Mouse (Mus musculus) yolk sac, embryonic 10.5 days (tissue): ENCODE data around the gene Ick.
"Not testable (repeated sequence)": the region's sequence is repeated elsewhere in the genome, so short reads cannot be mapped to it uniquely, and the experiment has no call there.

ENCODE experiments used
- DNase-seq: peaks from one replicate; pipeline ENCODE4 v3.0.0-alpha.2; 2017; ENCODE audit warnings: low spot score

Gene Ick

DNA sequence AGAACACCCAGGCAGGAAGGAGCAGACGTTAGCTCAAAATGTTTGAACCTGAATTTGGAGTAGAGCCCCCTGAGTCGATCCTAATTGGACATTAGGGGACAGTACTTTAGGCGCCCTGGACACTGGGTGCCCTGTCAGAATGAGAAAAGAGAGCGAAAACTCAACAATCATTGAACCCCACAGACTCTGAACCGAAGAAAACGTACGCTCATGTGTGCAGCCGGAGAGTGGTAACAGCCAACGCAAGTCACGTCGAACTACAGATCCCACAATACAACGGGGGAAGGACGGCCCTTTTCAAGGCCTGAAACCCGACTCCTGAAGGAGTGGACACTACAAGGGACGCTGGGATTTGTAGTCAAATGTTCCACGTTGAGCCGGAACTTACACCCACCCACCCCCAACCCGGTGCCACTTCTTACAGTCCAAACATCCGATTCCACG, at the start of gene Ick, which contains the start of gene Fbxo9:
Gene Ick (plus strand): TSS at position 397 of the 444 bp plus-strand sequence.
Gene Fbxo9 (minus strand): TSS at position 270 of the 444 bp plus-strand sequence.
- peak; percentile 93 for DNase-seq

DNA sequence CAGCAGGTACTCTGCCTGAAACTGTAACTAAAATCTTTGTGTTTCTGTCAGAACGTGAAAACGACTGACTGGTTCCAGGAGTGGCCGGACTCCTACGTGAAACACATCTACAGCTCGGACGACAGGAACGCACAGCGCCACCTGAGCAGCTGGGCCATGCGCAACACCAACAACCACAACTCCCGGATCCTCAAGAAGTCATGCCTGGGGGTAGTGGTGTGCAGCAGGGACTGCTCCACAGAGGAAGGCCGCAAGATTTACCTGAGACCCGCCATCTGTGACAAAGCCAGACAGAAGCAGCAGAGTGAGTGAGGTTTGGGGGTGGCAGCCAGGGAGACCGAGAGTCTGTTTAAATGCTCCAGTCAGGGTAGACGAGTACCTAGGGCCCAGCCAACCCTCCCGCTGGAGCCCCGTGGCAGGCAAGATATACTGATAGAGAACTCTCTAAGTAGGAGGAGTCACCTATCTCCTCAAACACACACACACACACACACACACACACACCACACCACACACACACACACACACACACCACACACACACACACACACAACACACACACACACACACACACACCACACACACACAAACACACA, 49.4 kb upstream of the Ick start:
- DNase-seq = no peak

DNA sequence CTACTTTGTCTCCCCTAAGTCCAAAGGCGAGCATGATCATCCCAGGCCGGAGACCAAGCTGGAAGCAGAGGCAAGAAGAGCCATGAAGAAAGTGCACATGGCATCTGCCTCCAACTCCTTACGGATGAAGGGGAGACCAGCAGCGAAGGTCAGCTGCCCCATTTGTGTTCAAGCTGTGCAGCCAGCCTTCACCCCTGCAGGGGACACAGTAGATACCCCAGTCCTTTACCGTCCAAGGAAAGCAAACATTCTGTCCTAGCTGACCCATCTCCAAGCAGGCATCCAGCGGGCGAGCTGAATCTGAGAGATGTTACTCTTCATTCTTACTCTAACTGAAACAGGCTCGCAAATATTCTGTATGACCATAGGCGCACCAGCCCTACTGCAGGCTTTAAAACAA, 46.6 kb upstream of the Ick start:
- no peak for DNase-seq

DNA sequence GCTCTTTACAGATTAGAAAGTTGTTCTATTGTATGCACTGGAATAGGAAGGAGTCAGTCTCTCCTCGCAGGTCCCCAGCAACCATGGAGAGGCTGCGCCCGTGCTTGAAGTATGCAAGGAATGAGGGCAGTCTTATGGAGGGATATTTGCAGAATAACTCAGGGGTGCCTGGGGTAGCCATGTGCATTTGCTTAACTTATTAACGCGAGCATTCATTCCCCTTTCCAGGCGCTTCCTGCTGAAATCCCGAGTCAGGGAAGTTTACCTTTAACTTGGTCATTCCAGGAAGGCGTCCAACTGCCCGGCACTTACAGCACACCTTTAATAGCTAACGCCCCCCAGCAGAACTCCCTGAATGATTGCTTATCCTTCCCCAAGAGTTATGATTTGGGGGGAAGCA, 44.9 kb upstream of the Ick start:
- DNase-seq = peak; percentile 48

DNA sequence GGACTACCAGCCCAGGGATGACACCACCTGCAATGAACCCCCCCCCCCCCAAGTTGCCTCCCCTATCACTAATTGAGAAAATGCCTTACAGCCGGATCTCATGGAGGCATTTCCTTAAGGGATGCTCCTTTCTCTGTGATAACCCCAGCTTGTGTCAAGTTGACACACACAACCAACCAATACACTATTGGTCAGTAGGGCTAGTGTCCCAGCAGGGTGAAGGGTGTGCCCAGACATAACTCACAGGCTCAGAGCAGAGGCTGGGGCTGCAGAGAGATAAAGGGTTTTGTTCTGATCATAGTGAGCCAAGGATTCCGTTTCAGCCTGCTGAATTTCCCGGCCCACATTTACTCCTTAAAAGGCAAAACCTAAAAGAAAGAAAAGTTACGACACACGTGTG, 38.5 kb upstream of the Ick start:
- no peak for DNase-seq

DNA sequence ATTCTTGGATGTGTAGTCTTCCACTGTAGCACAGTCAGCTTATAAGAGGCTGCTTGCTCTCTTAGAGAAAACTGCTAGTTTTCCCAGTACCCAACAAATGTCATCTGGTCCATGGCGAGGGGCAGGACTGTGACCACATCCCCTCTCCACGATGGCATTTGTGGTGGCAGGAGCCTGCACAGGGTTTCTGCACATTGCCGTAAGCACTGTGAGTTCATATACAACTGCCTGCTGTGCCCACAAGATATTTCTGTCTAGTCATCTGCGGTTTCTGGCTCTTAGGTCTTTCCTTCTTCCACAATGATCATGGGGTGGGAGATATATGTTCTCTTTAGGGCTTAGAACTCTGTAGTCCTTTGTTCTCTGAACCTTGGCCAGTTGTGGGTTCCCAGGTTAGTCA, 37.4 kb upstream of the Ick start:
- no peak for DNase-seq

DNA sequence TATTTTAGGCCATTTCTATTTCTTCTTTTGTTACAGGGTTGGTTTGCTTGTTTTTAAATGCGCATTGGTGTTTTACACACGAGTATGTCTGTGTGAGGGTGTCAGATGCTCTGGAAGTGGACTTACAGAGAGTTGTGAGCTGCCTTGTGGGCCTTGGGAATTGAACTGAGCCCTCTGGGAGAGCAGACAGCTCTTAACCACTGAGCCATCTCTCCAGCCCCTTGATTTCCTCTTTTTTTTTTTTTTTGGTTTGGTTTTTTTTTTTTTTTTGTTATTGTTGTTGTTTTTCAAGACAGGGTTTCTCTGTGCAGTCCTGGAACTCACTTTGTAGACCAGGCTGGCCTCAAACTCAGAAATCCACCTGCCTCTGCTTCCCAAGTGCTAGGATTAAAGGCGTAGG, 35.7 kb upstream of the Ick start:
- not testable (repeated sequence) for DNase-seq

DNA sequence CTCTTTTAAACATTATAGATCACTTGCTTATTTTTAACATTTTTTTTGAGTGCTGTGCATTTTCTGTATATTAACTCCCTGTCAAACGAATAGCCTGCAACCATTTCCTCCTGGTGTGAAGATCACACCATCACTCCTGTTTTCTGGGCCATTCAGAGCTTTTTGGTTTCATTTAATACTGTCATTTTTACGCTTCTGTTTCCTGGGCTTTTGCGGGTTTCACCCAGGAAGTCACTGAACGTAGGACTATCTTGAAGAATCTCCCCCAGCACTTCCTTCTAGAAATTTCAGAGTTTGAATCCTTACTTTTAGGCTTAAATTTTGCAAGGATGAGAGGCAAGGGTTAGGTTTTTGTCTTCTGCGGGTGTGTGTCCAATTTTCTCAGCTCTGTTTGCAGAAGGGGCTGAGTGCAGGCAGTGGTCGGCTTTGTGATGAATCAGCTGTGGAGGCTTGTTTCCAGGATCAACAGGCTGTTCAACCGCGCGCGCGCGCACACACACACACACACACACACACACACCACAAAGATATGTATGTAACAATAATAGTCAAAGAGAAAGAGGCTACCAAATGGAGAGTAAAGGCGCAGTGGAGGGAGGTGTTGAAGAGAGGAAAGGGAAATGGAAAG, 35.2 kb upstream of the Ick start:
- DNase-seq = no peak

DNA sequence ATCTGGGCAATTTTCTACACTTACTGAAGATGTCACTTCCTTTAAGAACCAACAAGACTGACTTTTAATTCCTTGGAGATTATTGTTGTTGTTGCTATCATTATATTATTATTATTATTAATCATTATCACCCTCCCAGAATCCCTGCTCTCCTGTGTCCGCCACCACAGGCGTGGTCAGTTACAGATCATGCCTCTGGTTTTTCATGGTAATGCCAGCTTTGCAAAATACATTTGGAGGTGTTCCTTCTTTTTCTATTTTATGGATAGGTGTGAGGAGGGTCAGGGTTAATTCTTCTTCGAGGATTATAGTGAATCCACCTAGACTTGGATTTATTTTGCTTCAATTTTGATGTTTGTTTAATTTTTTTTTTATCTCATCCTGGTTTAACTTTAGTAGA, 33.7 kb upstream of the Ick start:
- DNase-seq = no peak

DNA sequence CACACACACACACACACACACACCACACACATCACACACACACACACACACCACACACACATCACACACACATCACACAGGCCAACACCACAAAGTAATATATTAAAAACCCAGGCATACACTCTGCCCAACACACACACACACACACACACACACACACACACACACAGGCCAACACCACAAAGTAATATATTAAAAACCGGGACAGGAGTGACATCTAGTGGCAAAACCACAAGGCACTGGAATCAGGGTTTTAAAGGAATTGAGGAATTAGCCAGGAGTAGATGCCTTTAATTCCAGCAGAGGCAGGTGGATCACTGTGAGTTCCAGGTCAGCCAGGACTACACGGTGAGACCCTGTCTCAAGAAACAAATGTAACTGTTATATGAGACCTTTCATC, 30.8 kb upstream of the Ick start:
- DNase-seq = no peak

DNA sequence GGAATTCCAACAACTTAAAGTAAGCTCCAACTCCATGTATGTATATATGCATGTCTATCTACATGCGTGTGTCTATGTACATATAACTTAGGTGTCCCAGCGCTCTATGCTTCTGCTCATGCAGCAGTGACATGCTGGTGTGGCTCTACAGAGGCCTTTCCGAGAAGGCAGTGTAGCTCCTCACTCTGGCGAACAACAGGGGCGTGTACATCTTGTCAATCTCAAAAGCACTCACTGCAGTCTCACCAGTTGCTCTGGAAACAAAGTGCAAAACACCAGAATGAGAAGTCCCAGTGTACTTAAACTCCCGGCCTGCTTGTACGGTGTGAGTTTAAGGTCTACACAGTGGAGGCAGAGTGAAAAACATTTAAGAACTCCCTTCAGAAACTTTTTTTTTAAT, 27.2 kb upstream of the Ick start:
- DNase-seq = no peak

DNA sequence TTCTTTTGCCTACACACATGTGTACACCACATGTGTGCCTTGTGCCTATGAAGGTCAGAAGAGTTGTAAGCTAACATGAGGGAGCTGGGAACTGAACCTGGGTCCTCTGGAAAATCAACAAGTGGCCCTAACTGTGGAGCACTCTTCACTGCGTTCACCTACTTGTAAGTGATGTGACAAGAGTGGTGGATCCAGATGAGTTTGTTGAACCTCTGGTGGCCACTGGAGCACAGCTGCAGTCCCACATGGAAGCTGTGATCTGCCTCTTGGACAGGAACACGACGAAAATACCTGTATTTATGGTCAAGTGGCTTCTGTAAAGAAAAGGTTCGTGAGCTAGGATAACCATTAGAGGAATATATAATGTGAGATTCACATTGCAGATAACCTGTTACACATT, 24.7 kb upstream of the Ick start:
- no peak for DNase-seq

DNA sequence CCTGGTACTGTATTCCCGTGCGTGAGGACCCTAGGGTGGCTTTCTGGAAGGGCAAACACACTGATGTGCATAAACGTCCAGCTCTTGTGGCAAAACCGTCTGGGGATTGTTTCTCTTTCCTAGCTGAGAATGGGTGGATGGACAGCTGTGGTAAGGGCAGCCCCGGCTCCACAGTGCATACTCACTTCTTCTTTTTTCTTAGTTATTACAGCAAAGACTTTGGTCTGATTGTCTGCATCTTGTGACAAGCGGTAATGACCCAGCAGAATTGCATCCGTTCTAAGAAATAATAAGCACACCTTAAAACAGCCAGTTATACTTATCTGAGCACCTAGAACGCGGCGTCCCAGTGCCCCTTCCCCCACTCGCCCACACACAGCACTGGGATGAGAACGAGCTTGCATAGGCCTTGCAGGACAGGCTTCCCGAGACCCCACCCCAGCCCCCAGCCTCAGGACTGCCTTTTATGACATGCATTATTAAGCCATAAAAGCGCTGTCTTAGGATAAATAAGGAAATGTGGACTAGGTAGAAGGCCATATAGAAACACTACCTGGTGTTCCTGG, 23.2 kb upstream of the Ick start:
- no peak for DNase-seq

DNA sequence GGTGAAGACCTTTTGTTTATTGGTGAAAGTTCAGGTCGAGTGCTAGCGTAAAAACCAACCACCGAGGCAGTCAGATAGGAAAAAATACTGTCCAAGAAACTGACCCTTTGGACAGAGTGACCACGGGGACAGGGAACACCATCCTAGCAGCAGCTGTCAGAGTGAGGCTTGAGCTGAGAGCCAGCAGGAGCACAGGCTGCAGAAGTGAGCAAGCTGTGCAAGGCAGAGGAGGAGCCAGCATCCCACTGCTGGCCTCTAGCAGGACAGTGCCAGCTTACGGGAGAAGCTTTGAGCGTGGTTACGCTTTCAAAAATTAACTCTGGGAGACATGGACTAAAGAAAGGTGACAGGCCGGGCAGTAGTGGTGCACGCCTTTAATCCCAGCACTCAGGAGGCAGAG, 21.2 kb upstream of the Ick start:
- no peak for DNase-seq

DNA sequence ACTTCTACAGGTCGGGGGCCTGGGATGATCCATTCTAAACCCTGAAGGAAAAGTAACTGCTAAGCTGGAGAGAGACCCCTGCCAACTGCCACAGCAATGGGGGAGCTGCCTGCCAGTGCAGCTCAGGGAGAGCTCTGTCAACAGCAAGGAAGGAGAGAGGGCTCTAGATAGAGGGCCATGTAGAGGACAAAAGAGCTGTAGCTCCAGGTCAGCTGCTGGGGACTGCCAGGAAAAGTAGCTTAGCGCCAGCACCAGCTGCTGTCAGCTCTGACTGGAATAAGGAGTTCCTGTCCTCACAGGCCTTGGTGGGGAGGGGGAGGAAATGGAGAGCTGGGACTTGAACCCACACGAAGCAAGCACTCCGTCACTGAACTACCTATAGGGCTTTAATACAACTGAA, 20.5 kb upstream of the Ick start:
- DNase-seq = no peak

DNA sequence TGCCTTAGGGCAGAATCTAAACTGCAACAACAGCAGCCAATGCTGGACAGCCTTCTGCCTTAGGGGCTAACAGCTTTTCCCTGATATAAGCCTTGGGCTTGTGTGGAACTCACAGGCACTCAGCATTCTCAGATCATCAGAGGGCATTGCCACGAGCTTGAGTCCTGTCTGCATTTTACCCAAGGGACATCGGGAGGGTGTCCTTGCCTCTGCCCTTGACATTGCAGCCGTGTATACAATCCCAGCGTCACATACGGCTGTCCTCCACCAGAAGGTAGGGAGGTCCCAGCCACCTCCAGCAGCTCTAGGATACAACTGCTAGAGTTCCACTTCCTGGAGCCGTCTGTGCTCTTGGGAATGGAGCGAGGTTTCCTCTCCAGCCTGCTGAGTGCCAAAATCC, 20.0 kb upstream of the Ick start:
- no peak for DNase-seq

DNA sequence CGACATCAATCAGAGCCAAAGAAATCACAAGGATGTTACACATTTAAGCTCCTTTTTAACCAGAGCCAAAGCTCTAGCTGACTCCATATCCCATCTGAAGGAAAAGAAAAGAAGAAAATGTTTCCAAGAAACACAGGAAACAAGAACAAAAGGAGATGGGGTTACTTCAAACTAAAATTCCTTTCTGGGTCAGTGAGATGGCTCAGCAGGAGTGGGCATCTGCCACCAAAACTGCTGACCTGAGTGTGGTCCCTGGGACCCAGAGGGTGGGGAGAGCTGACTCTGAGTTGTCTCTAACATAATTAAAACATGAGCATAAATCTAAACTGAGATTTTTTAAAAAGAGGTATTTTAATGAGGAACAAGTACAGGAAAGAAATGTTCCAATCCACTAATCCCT, 19.1 kb upstream of the Ick start:
- no peak for DNase-seq

DNA sequence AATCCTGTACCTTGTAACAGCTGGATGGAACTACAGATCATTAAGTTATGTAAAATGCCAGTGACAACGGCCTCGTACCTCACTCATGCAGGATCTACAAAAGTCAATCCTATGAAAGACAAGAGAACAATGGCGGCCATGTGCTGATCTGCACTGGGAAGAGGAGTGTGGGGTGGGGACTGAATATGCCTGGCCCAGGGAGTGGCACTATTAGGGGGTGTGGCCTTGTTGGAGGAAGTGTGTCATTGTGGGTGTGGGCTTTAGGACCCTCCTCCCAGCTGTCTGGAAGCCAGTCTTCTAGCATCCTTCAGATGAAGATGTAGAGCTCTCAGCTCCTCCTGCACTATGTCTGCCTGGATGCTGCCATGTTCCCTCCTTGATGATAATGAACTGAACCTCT, 18.4 kb upstream of the Ick start:
- DNase-seq = no peak

DNA sequence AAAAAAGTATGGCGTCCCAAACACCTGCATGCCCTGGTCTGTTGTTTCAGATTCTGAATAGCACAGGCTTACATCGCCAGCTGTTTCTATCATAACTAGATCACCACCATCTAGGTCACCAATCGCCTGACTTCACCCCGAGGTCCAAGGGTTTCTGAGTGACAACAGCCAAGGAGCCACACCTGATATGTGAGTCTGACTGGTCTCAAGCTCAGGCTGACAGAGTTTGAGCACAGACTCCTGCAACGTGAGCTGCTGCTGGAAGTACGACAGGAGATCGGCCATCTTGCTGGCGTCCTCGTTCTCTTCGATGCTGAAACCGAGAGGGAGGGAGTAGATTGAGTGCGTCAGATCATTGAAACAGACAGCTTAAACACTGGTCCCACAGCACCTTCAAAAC, 13.3 kb upstream of the Ick start:
- DNase-seq = no peak

DNA sequence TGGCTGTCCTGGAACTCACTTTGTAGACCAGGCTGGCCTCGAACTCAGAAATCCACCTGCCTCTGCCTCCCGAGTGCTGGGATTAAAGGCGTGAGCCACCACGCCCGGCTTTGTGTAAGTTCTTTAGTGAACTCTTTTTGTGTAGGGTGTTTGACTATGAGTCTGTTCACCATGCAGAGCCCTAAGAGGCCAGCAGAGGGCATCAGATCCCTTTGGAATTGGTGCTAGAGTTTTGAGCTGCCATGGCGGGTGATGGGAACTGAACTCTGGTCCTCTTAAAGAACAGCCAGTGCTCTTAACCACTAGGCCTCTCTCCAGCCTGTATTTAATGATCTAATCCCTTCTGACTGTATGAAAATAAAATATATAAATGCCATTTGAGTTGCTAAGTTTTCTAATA, 12.6 kb upstream of the Ick start:
- DNase-seq = no peak

DNA sequence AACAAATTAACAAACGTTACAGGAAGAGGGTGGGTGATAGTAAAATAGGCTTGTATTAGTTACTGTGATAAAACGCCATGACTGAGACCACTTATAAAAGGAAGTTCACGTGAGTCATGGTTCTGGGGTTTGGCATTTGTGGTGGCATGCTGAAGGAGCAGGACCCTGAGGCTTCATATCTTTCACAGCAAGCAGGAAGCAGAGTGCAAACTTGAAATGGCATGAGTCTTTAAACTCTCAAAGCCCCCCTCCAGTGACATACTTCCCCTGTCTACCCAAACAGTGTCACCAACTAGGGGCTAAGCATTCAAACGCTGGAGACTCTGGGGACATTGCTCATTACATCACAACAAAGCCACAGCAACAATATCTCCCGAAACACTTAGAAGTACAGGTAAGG, 8.0 kb upstream of the Ick start:
- no peak for DNase-seq

DNA sequence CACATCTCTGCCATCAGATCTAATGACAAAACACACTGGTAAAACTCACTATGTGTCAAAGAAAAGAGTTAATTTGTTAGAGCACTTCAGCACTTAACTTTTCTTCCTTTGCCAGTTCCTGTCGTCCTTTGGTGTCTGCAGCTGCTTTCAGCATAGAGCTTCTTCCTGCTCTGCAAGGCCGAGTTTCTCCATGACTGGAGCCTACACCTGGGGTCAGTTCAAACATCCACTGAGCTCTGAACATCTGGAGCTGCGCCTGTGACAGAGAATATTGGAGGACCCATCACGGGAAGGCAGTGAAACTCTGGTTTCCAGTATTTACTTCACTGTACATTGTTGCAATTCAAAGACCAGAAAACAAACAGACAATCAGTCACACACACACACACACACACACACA, 7.6 kb upstream of the Ick start:
- DNase-seq = no peak

DNA sequence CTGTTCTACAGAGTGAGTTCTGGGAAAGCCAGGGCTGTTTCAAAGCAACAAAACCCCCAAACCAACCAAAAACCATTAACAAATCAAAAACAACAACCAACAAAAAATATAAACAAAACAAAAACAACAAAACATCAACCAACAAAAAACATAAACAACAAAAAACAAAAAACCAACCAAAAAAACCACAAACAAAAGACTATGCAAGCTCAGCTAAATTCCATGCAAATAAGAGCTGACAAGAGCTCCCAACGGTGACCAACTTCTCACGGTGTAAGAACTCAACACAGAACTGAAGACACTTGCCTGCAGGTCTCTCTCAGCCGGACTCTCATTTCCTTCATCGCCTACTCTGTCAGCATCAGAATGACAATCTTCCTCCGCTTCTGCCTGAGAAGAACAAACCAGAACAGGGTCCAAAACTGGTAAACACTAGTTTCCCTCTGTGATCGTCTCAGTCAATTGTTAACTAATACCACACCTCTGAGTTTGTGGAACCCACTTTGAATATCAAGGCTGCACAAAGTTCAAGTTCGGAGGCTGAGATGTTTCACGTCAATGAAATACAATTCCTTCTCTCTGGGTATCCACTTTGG, 4.9 kb upstream of the Ick start:
- DNase-seq = peak; percentile 38

DNA sequence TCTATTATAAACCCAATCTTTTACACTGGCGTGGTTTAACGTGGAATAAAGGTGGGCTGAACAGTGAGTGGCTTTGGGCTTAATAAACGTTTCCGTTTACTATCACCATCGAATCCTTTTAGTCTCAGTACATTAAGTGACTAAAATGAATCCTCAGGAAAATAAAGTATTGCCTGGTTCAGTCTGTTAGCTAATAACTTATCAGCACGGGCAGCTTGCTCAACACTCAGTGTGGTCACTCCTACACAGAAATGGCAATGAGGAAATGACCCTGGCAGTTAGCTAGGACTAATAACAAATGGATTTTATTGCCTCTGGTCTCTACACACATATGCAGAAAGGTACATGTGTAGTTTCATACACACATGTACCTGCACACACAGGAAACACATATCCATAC, 4.0 kb upstream of the Ick start:
- DNase-seq = no peak
